Mouse (Mus musculus) kidney, postnatal 0 days (tissue): ENCODE measurements at regions not wholly inside any gene's neighbourhood (a gene's known extent, or its start where the extent isn't known, plus 50 kb on each side); places are given as distances from the start of the nearest gene placed in this dataset.
A peak's percentile ranks its signal among the peaks of the same experiment; 100 is the strongest.

ENCODE experiments used
- ATAC-seq: fragments of 200-750 bp; cut with Nextera tagmentation; replicated peaks from 2 replicates; pipeline ENCODE4 v1.8.0; 2017; ENCODE audit warnings: low read depth, moderate number of reproducible peaks, moderate TSS enrichment, moderate library complexity; ENCODE audit not compliant: low FRiP score
- DNase-seq: peaks from one replicate; pipeline ENCODE4 v3.0.0-alpha.2; 2016; ENCODE audit warnings: low spot score
- H3K27ac ChIP-seq: fragments of 300-500 bp; sonication (generic); 2 replicates; pipeline ENCODE4 v1.5.1; 2014; ENCODE audit warnings: mild to moderate bottlenecking
- H3K27me3 ChIP-seq: fragments of 300-500 bp; sonication (generic); 2 replicates; pipeline ENCODE4 v1.6.1; 2014; ENCODE audit warnings: low read length, mixed read lengths; ENCODE audit not compliant: insufficient read depth
- H3K36me3 ChIP-seq: fragments of 300-500 bp; sonication (generic); 2 replicates; pipeline ENCODE4 v1.6.1; 2014; ENCODE audit warnings: low read length, mixed read lengths; ENCODE audit not compliant: insufficient read depth
- H3K4me1 ChIP-seq: fragments of 300-500 bp; sonication (generic); replicated peaks from 2 replicates; pipeline ENCODE4 v1.6.1; 2014; ENCODE audit warnings: antibody characterized with exemption, low read length, mixed read lengths; ENCODE audit not compliant: insufficient read depth
- H3K4me2 ChIP-seq: fragments of 300-500 bp; sonication (generic); 2 replicates; pipeline ENCODE4 v1.6.1; 2014; ENCODE audit warnings: mild to moderate bottlenecking, low read length, moderate library complexity, mixed read lengths
- H3K4me3 ChIP-seq: fragments of 300-500 bp; sonication (generic); replicated peaks from 2 replicates; pipeline ENCODE4 v1.5.1; 2014; ENCODE audit warnings: low read depth, low read length
- H3K9ac ChIP-seq: fragments of 300-500 bp; sonication (generic); 2 replicates; pipeline ENCODE4 v1.6.1; 2014; ENCODE audit warnings: low read depth, low read length
- H3K9me3 ChIP-seq: fragments of 300-500 bp; sonication (generic); replicated peaks from 2 replicates; pipeline ENCODE4 v1.6.1; 2016; ENCODE audit warnings: low read length, inconsistent platforms, mixed read lengths
- CTCF ChIP-seq: IDR thresholded peaks from 2 replicates; pipeline ENCODE4 v1.5.1; 2016; ENCODE audit warnings: antibody characterized with exemption, low read depth, mild to moderate bottlenecking, moderate library complexity
- WGBS: fragments of 180-500 bp; shearing (Covaris S2); extraction: QIAGEN DNeasy Blood & Tissue Kit; methylation state at CpG from one replicate; pipeline ENCODE4 v1.1.7; 2014; 5-methylcytosine and 5-hydroxymethylcytosine counted together

- H3K4me1 ChIP-seq, result no peaks in the 10 kb centered on the region
- no peak overlapping the region for H3K9ac ChIP-seq
- no peaks in the 10 kb centered on the region for H3K36me3 ChIP-seq
- TF ChIP-seq CTCF, result no peak
- no peak overlapping the region for H3K27ac ChIP-seq
- no peak overlapping the region for H3K4me2 ChIP-seq
- DNase-seq (no peak), ATAC-seq (no peak)
- H3K4me3 ChIP-seq, result no peak overlapping the region
- H3K9me3 ChIP-seq, result no peaks in the 10 kb centered on the region
- no peaks in the 10 kb centered on the region for H3K27me3 ChIP-seq
- 89% methylated on average over 1 of the region's 1 CpGs for WGBS
Observed at GRCm38 (mm10) chr9:9606322-9606721, 367.4 kb upstream of the Arhgap42 start.

DNA sequence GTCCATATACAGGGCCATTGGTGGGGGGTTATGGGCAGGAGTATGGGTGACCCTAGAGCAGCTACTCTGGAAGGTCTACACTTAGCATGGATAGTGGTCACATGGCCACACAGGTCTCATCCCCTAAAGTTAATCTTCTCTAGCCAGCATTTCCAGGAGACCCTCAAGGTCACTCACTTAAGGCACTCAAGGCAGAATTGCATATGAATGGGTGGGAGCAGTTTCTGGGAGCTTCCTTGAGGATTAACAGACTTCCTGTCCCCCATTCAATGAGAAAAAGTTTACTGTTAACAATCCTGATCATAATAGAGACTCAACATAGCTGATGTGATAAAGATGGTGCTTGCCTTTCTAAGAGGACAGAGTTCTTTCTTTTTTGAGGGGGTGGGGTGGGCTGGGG is 352.4 kb upstream of the Arhgap42 start:
- no peak for TF ChIP-seq CTCF
- Histone ChIP-seq H3K4me2 (no peak overlapping the region), H3K36me3 (no peaks in the 10 kb centered on the region), H3K4me1 (no peaks in the 10 kb centered on the region), H3K4me3 (no peak overlapping the region), H3K27me3 (no peaks in the 10 kb centered on the region), H3K27ac (no peak overlapping the region), H3K9me3 (no peaks in the 10 kb centered on the region), H3K9ac (no peak overlapping the region)
- DNase-seq, result no peak
- ATAC-seq, result no peak

- Histone ChIP-seq H3K36me3 (no peaks in the 10 kb centered on the region), H3K4me2 (no peak overlapping the region), H3K9ac (no peak overlapping the region), H3K4me3 (no peak overlapping the region), H3K4me1 (no peaks in the 10 kb centered on the region), H3K9me3 (no peaks in the 10 kb centered on the region), H3K27ac (no peak overlapping the region), H3K27me3 (no peaks in the 10 kb centered on the region)
- ATAC-seq (no peak), DNase-seq (no peak)
- no peak for TF ChIP-seq CTCF
- 70% methylated on average over 2 of the region's 2 CpGs for WGBS
Observed at GRCm38 (mm10) chr9:9583011-9583605, 344.2 kb upstream of the Arhgap42 start.

DNA sequence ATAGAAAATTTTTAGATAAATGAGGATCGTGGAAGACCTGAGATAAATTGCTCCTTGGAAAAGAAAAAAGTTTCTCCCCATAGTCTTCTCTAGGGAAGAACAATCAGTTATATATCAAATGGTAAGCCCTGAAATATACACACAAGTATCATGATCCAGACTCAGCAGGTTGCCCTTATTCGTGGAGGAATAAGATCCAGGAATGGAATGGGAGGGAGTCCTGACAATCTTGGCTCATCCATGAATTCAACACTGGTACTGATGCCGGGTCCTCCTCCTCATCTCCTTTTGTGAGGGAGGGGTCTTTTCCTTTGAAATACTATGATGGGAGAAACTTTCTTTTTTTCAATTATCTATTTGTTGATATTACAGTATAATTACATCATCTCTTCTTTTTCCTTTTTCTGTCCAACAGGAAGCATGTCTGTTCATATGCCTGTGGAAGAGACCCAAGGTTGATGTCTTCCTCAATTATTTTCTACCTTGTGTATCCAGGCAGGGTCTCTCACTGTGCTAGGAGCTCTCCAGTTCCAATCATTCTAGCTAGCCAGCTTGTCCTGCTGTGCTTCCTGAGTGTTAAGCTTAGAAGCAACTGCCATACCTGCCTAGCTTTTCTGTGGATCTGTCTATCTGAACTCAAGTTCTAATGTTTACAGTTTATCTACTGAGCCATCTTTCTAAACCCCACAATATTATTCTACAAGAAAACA is 343.6 kb upstream of the Arhgap42 start:
- no peak for TF ChIP-seq CTCF
- Histone ChIP-seq H3K9ac (no peak overlapping the region), H3K4me1 (no peaks in the 10 kb centered on the region), H3K4me3 (no peak overlapping the region), H3K27me3 (no peaks in the 10 kb centered on the region), H3K27ac (no peak overlapping the region), H3K4me2 (no peak overlapping the region), H3K9me3 (no peaks in the 10 kb centered on the region), H3K36me3 (no peaks in the 10 kb centered on the region)
- no peak for DNase-seq
- no peak for ATAC-seq
- WGBS, result 86% methylated on average over 3 of the region's 3 CpGs

DNA sequence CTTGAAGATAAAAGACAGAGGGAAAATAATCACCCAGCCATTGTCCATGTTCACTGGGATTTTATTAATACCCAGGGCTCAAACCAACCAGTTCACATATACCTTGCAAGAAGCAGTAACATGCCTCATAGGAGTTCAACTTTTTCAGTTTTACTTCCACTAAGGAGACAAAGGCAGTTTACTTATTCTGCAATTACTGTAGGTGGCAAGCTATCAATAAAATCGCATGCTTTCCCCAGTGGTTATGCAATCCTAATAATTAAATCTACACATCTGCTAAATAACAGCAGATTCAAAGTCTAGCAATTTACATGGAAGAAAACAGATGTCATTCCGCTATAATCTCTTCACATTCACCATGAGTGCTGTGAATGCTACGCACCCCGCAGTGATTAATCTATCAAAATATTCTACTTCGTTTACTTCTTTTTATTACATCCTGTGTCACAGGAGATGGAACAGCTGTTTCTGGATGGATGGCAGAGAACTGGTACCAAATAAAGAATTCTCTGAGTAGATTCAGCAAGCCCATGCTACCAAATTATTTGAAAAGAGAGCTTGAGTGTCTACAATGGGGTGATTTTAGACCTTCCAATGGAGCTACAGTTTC is 329.2 kb upstream of the Arhgap42 start:
- DNase-seq, result no peak

DNA sequence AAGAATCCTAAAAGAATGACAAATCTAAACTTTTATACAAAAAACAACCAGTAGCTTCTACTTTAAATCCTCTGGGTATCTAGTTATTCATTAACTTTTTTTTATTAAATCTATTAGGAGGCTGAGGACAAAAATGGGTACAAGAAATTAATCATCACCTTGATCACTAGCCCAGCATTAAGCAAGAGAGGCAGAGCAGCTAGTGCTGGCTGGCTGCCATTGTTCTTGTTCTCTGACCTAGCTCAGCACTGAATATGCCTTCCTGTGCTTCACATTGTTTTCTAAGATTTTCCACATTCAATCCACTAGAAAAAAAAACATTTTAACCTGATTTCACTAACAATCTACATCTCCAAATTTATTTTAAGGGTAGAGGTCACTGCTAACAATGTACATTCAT is 325.6 kb upstream of the Arhgap42 start:
- Histone ChIP-seq H3K4me1 (no peaks in the 10 kb centered on the region), H3K27ac (no peak overlapping the region), H3K4me3 (no peak overlapping the region), H3K9me3 (no peaks in the 10 kb centered on the region), H3K36me3 (no peaks in the 10 kb centered on the region), H3K27me3 (no peaks in the 10 kb centered on the region), H3K4me2 (no peak overlapping the region), H3K9ac (no peak overlapping the region)
- peak; percentile 65; the same call in 1 of the 2 replicates for ATAC-seq
- peak; percentile 37 for DNase-seq
- no peak for TF ChIP-seq CTCF

More for the DNA sequence above, 329.2 kb upstream of the Arhgap42 start:
- no peaks in the 10 kb centered on the region for H3K4me1 ChIP-seq
- H3K4me3 ChIP-seq, result no peak overlapping the region
- no peak overlapping the region for H3K27ac ChIP-seq
- no peaks in the 10 kb centered on the region for H3K9me3 ChIP-seq
- whole genome bisulfite sequencing, result 39% methylated on average over 5 of the region's 5 CpGs
- no peak for ATAC-seq
- no peaks in the 10 kb centered on the region for H3K27me3 ChIP-seq
- no peak overlapping the region for H3K9ac ChIP-seq
- no peak overlapping the region for H3K4me2 ChIP-seq
- TF ChIP-seq CTCF, result no peak
- no peaks in the 10 kb centered on the region for H3K36me3 ChIP-seq

DNA sequence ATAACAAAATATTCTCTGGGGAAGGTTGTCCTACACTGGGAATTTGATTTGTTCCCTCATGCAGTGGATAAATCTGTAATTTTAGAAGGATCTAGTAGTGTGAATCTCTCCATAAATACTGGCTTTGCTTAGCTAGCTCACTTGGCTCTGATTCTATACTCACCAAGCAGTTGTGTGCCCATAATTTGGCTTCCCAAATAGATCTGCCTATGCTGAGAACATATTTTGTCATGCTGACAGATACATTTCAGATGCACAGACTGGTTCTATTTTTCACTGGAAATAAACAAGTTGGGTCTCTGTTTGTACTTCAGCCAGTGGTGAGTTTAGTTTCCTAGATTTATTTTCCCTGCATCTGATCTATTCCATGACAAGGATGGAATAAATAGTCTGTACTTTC is 309.8 kb upstream of the Arhgap42 start:
- no peak overlapping the region for H3K4me3 ChIP-seq
- DNase-seq (no peak), ATAC-seq (no peak)
- H3K9me3 ChIP-seq, result no peaks in the 10 kb centered on the region
- no peak for TF ChIP-seq CTCF
- H3K27me3 ChIP-seq, result no peaks in the 10 kb centered on the region
- no peak overlapping the region for H3K9ac ChIP-seq
- H3K4me1 ChIP-seq, result no peaks in the 10 kb centered on the region
- H3K36me3 ChIP-seq, result no peaks in the 10 kb centered on the region
- H3K27ac ChIP-seq, result no peak overlapping the region
- H3K4me2 ChIP-seq, result no peak overlapping the region
